Mouse (Mus musculus): ENCODE data around the gene Psmb3.

The Psmb3 gene

DNA sequence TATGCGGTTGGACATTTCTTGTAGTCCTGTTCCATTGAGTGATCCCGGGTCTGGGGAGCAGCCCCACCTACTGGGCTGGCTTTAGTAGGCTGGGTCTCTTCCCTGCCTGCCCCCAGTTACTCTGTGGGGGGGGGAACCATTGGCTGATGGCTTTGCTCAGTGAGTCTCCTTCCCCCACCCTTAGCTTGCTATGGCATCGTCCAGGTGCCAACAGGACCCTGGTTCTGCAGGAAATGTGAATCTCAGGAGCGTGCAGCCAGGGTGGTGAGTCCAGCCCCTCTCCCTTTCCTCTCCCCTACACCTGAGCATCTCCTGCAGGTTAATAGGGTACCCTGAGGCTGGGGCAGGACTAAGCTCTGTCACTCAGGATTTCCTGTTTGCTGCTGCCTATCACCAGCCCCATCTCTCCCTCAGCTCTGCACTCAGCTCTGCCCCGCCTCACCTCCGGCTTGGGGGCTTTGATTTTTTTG, 38.4 kb upstream of the Psmb3 start:
- Histone ChIP-seq H3K4me3 (replicated peaks; ENCODE audit: low read length) (peak overlapping the region; percentile 90), H3K9me3 (ENCODE audit: low read length) (no peaks in the 10 kb centered on the region), H3K4me1 (replicated peaks; ENCODE audit: low read depth, low read length) (peaks cover 62% of the 10 kb centered on the region), H3K36me3 (ENCODE audit: insufficient read depth, low read length) (peaks cover 49% of the 10 kb centered on the region), H3K27me3 (ENCODE audit: insufficient read depth, low read length) (no peaks in the 10 kb centered on the region)
- TF ChIP-seq CTCF (conservative IDR thresholded peaks at IDR 0.05; ENCODE audit: low read length) = peak; percentile 13
- TF ChIP-seq NANOG (IDR thresholded peaks at IDR 0.05; ENCODE audit: borderline replicate concordance, low read length) = no peak

DNA sequence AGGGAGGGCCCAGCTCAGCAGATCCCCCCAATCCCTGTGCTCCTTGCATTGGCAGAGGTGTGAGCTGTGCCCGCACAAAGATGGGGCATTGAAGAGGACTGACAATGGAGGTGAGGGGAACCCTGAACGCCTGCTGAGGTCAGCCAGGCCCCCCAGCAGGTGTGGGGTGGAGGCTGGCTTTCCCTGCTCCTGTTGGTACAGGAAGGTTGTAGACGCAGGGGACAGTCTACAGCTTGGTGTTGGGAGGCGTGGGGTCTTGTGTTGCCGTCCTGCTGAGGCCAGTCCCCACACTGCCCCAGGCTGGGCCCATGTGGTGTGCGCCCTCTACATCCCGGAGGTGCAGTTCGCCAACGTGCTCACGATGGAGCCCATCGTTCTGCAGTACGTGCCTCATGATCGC, 37.8 kb upstream of the Psmb3 start:
- Histone ChIP-seq H3K9me3 (ENCODE audit: low read length) (no peaks in the 10 kb centered on the region), H3K4me3 (replicated peaks; ENCODE audit: low read length) (peak overlapping the region; percentile 90), H3K36me3 (ENCODE audit: insufficient read depth, low read length) (peaks cover 55% of the 10 kb centered on the region), H3K27me3 (ENCODE audit: insufficient read depth, low read length) (no peaks in the 10 kb centered on the region), H3K4me1 (replicated peaks; ENCODE audit: low read depth, low read length) (peaks cover 68% of the 10 kb centered on the region)
- no peak for TF ChIP-seq CTCF (conservative IDR thresholded peaks at IDR 0.05; ENCODE audit: low read length)
- no peak for TF ChIP-seq POU5F1 (IDR thresholded peaks at IDR 0.05; ENCODE audit: borderline replicate concordance, low read length)
- no peak for TF ChIP-seq NANOG (IDR thresholded peaks at IDR 0.05; ENCODE audit: borderline replicate concordance, low read length)

DNA sequence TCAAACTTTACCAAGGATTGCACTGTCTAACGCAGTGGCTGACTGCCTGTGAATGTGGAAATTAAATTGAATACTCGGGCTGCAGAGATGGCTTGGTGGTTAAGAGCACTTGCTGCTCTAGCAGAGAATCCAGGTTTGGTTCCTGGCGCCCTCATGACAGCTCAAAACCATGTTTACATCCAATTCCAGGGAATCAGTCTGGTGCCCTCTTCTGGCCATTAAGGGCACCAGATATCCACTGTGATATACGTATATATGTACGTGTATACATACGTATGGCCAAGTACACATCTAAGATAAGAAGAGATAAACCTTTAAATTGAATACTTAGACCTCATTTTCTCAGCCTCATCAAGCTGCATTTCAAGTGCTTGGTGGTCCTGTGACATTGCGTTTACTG, 37.0 kb upstream of the Psmb3 start:
- TF ChIP-seq POU5F1 (IDR thresholded peaks at IDR 0.05; ENCODE audit: borderline replicate concordance, low read length) = no peak
- TF ChIP-seq NANOG (IDR thresholded peaks at IDR 0.05; ENCODE audit: borderline replicate concordance, low read length) = no peak
- TF ChIP-seq CTCF (conservative IDR thresholded peaks at IDR 0.05; ENCODE audit: low read length) = peak; percentile 78
- H3K4me1 ChIP-seq (replicated peaks; ENCODE audit: low read depth, low read length) = peaks cover 68% of the 10 kb centered on the region
- peak overlapping the region; percentile 90 for H3K4me3 ChIP-seq (replicated peaks; ENCODE audit: low read length)
- H3K36me3 ChIP-seq (ENCODE audit: insufficient read depth, low read length) = peaks cover 63% of the 10 kb centered on the region
- no peaks in the 10 kb centered on the region for H3K27me3 ChIP-seq (ENCODE audit: insufficient read depth, low read length)
- H3K9me3 ChIP-seq (ENCODE audit: low read length) = no peaks in the 10 kb centered on the region

DNA sequence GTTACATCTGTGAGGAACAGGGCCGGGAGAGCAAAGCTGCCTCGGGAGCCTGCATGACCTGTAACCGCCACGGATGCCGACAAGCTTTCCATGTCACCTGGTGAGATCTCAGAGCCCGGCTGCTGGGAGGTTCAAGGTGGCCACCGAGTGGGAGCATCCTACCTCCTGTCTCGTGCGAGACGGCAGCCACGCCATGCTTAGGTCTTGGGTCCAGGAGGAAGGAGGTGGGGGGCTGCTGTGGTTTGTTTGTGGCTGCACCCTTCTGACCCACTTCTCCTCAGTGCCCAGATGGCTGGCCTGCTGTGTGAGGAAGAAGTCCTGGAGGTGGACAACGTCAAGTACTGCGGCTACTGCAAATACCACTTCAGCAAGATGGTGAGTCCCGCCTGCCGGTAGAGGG, 36.4 kb upstream of the Psmb3 start:
- TF ChIP-seq CTCF (conservative IDR thresholded peaks at IDR 0.05; ENCODE audit: low read length) = no peak
- no peak for TF ChIP-seq POU5F1 (IDR thresholded peaks at IDR 0.05; ENCODE audit: borderline replicate concordance, low read length)
- no peak for TF ChIP-seq NANOG (IDR thresholded peaks at IDR 0.05; ENCODE audit: borderline replicate concordance, low read length)
- no peaks in the 10 kb centered on the region for H3K9me3 ChIP-seq (ENCODE audit: low read length)
- no peaks in the 10 kb centered on the region for H3K27me3 ChIP-seq (ENCODE audit: insufficient read depth, low read length)
- peak overlapping the region; percentile 90 for H3K4me3 ChIP-seq (replicated peaks; ENCODE audit: low read length)
- H3K36me3 ChIP-seq (ENCODE audit: insufficient read depth, low read length) = peaks cover 69% of the 10 kb centered on the region
- peaks cover 71% of the 10 kb centered on the region for H3K4me1 ChIP-seq (replicated peaks; ENCODE audit: low read depth, low read length)

DNA sequence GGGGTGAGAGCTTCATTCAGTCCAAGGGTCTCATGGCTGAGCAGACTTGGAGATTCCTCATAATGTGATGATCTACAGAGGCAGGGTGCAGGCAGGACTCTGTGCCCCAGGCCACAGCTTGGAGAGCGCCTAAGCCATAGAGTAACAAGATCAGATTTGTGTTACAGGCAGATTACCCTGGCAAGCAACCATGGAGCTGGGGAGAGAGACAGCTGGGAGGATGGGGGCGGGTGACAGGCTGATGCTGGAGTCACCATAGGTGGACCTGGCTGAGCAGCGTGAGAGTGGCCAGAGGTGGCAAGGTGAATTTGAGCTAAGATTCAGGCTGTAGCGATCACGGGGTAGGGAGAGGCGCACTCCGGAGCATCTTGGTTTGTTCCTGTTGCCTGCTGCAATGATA, 35.0 kb upstream of the Psmb3 start:
- peaks cover 82% of the 10 kb centered on the region for H3K36me3 ChIP-seq (ENCODE audit: insufficient read depth, low read length)
- H3K4me1 ChIP-seq (replicated peaks; ENCODE audit: low read depth, low read length) = peaks cover 85% of the 10 kb centered on the region
- H3K4me3 ChIP-seq (replicated peaks; ENCODE audit: low read length) = peak overlapping the region; percentile 90
- TF ChIP-seq NANOG (IDR thresholded peaks at IDR 0.05; ENCODE audit: borderline replicate concordance, low read length) = no peak
- no peak for TF ChIP-seq CTCF (conservative IDR thresholded peaks at IDR 0.05; ENCODE audit: low read length)
- H3K27me3 ChIP-seq (ENCODE audit: insufficient read depth, low read length) = no peaks in the 10 kb centered on the region
- no peaks in the 10 kb centered on the region for H3K9me3 ChIP-seq (ENCODE audit: low read length)

DNA sequence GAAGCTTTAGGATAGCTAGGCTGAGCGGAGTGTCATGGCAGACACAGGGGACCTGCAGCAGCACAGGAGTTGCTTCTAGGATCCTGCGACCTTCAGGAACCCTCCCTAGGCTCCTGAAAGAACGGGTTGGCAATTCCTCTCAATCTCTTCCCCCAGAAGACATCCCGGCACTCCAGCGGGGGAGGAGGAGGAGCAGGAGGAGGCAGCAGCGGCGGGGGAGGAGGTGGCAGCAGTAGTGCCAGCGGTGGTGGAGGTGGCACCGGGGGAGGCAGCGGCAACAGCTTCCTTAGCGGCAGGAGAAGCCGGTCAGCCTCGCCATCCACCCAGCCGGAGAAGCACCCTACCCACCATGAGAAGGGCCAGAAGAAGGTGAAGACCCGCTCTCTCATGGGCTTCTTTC, 33.9 kb upstream of the Psmb3 start:
- Histone ChIP-seq H3K9me3 (ENCODE audit: low read length) (no peaks in the 10 kb centered on the region), H3K36me3 (ENCODE audit: insufficient read depth, low read length) (peaks cover 93% of the 10 kb centered on the region), H3K4me3 (replicated peaks; ENCODE audit: low read length) (peak overlapping the region; percentile 90), H3K27me3 (ENCODE audit: insufficient read depth, low read length) (no peaks in the 10 kb centered on the region), H3K4me1 (replicated peaks; ENCODE audit: low read depth, low read length) (peaks cover 96% of the 10 kb centered on the region)
- no peak for TF ChIP-seq POU5F1 (IDR thresholded peaks at IDR 0.05; ENCODE audit: borderline replicate concordance, low read length)
- no peak for TF ChIP-seq CTCF (conservative IDR thresholded peaks at IDR 0.05; ENCODE audit: low read length)
- no peak for TF ChIP-seq NANOG (IDR thresholded peaks at IDR 0.05; ENCODE audit: borderline replicate concordance, low read length)

DNA sequence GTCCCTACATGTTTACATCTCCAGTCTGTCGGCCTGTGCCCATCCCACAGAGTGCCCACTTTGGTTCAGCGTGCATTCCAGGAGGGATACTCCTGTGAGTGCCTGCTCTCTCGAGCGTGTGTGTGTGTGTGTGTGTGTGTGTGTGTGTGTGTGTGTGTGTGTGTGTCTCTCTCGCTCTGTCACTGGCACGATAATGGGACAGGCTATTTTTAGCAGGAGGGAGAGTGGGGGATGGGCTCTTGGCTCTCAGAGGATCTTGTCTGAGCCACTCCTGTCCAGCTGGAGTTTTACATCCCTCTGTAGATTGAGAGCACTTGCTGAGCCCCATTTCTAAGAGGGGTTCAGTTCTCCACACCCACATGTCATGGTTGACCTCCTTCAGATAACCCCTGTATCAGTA, 33.4 kb upstream of the Psmb3 start:
- Histone ChIP-seq H3K9me3 (ENCODE audit: low read length) (no peaks in the 10 kb centered on the region), H3K4me1 (replicated peaks; ENCODE audit: low read depth, low read length) (peaks cover 100% of the 10 kb centered on the region), H3K4me3 (replicated peaks; ENCODE audit: low read length) (peak overlapping the region; percentile 90), H3K36me3 (ENCODE audit: insufficient read depth, low read length) (peaks cover 99% of the 10 kb centered on the region), H3K27me3 (ENCODE audit: insufficient read depth, low read length) (no peaks in the 10 kb centered on the region)
- no peak for TF ChIP-seq CTCF (conservative IDR thresholded peaks at IDR 0.05; ENCODE audit: low read length)
- no peak for TF ChIP-seq POU5F1 (IDR thresholded peaks at IDR 0.05; ENCODE audit: borderline replicate concordance, low read length)
- no peak for TF ChIP-seq NANOG (IDR thresholded peaks at IDR 0.05; ENCODE audit: borderline replicate concordance, low read length)

DNA sequence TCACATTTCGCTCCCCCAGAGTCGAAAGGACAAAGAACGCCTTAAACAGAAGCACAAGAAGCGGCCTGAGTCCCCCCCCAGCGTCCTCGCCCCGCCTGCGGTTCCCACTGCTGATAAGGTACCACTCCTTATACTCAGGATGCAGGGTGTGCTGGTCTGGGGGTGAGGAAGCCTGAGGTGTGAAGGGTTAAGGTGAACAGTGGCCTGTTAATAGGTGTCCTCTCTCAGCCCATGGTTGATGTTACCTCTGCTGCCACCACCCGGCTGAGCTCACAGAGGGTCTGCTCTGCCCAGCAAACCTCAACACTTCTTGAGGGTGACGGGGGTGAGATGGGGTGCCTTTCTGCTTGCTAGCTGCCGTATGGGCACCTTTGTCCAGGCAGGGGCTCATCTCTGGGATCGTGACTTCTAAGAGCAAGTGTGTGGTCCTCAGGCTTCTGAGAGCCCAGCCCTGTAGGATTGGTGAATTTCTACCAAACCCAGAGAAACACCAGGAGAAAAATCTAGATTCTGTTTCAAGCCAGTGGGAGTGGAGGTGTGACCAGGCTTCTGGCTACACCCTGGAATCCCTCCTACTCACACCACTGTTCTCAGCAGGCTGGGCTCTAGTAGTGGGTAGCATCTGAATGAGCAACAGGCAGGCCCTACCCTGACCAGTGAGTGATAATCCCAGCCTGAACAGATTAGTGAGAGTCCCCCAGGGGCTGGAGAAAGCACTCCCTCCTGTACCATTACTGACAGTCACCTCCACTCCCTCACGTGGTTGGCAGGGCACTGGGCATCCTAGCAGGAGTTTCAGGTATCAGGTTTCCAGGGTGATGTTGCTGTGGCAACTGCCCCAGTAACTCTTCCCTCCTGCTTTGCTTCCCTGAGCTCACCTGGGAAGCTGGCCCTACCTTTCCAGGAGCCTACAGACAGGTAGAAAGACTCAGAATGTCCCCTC, 32.7 kb upstream of the Psmb3 start:
- Histone ChIP-seq H3K36me3 (ENCODE audit: insufficient read depth, low read length) (peaks cover 100% of the 10 kb centered on the region), H3K4me1 (replicated peaks; ENCODE audit: low read depth, low read length) (peaks cover 100% of the 10 kb centered on the region), H3K9me3 (ENCODE audit: low read length) (no peaks in the 10 kb centered on the region), H3K4me3 (replicated peaks; ENCODE audit: low read length) (peak overlapping the region; percentile 90), H3K27me3 (ENCODE audit: insufficient read depth, low read length) (no peaks in the 10 kb centered on the region)
- TF ChIP-seq NANOG (IDR thresholded peaks at IDR 0.05; ENCODE audit: borderline replicate concordance, low read length) (no peak), CTCF (conservative IDR thresholded peaks at IDR 0.05; ENCODE audit: low read length) (no peak), POU5F1 (IDR thresholded peaks at IDR 0.05; ENCODE audit: borderline replicate concordance, low read length) (no peak)
